Mouse (Mus musculus): ENCODE data around the gene Thap8. TPM values are rescaled to one million over a fixed set of nuclear protein-coding genes. Genes with fewer than 3 reads are reported as not detected.

The Thap8 gene
- total RNA-seq, 2 experiments from 2014 or later = 0.35 to 0.67 TPM

- DNase-seq (ENCODE audit: low spot score in 2 of 2) = no peak
Observed at GRCm38 (mm10) chr7:30315559-30316529, 36.0 kb downstream of the Thap8 start.

GRCm38 (mm10) chr7:30318142-30318541, 38.2 kb downstream of the Thap8 start:
- DNase-seq (ENCODE audit: low spot score in 2 of 2) = no peak

DNA sequence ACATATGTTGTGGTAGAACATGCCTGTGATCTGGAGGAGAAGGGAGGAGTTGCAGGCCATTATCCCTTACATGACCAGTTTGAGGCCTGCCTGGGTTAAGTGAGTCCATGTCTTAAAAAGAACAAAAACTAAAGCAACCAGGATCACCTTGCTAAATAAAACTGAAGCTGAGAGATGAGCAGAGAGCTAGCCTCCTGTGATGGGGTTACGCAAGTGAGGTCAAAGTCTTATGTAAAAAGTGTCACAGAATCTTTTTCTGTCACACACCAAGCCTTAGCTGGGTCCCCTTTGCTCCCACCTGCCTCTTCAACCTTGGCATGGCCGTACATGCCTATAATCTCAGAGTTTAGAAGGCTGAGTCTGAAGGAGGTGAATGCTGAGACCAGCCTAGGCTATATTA, 41.1 kb downstream of the Thap8 start:
- DNase-seq (ENCODE audit: low spot score in 2 of 2) = no peak

DNA sequence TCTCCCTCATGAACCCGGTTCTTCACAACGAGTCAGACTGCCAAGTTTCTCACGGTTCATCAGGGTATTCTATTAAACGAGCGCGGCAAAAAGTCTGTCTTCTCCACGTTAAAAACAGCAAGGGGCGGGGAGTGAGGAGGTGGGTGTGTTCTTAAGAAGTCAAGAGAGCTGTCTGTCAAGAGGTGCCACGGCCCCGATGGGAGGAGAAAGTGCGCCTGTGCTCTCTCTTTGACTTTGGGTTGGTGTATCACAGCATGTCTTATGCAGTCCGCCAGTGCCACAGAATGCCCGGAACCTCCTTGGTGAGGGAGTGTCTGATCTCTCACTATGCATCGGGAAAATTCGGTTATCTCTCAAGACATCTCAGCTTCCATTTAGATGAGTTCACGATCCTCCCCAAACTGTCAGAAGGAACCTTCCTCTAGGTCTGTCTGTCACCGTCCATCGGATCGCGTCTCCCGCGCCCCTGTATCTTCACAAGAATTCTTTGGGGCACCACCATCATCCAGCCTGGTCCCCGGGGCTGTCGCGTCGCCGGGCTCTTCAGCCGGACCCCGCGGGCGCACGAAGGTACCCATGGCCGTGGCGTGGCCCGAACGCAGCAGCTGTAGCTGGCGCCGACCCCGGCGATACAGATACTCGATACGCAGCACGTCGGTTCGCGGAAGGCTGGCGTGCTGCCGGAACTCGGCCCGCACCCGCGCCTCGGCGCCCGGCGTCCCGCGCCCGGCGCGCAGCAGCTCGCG, 41.8 kb downstream of the Thap8 start, which contains the start of gene E130208F15Rik:
TSS of gene E130208F15Rik (plus strand) at position 202 of the 746 bp plus-strand sequence.
- peak in 1 of 2 experiments; percentile 58 for DNase-seq (ENCODE audit: low spot score in 2 of 2)

GRCm38 (mm10) chr7:30322285-30322667, 42.4 kb downstream of the Thap8 start:
- DNase-seq (ENCODE audit: low spot score in 2 of 2) = peak; percentile 92 to 98

DNA sequence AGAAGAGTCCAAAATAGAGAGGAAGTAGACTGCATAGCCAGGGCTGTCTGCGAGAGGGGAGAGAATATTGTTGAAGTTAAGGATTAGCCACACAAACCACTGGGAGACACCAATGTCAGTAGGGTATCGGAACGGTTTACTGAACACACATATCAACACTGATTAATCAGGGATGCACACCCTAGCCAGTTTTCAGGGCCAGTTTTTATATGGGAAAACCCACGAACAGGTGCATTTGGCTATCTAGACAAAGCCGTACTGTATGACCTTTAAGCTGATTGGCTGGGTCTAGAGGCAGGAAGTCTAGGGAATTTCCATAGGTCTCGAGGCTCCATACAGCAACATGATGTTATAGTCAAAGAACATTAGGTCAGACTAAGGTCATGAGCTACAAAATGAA, 43.0 kb downstream of the Thap8 start:
- no peak for DNase-seq (ENCODE audit: low spot score in 2 of 2)

DNA sequence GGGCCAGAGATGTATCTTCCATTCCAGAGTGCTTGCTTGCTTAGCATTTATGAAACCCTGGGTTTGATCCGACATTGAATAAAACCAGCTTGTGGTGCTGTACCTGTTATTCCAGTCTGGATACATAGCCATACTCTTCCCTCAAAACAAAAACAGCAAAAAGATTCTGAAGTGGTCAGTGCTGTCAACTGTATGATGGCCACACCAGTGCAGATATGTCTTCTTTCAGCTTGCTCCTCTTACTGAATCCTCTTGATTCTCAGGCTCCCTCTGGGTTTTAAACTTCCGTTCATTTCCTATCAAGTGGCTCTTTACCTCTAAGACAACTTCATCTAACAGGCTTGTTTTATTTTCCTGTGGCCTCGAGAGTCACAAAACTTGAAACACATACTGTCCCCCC, 43.9 kb downstream of the Thap8 start, which contains the start of gene Sdhaf1:
TSS of gene Sdhaf1 (minus strand) at position 101 of the 400 bp plus-strand sequence.
- no peak for DNase-seq (ENCODE audit: low spot score in 2 of 2)

DNA sequence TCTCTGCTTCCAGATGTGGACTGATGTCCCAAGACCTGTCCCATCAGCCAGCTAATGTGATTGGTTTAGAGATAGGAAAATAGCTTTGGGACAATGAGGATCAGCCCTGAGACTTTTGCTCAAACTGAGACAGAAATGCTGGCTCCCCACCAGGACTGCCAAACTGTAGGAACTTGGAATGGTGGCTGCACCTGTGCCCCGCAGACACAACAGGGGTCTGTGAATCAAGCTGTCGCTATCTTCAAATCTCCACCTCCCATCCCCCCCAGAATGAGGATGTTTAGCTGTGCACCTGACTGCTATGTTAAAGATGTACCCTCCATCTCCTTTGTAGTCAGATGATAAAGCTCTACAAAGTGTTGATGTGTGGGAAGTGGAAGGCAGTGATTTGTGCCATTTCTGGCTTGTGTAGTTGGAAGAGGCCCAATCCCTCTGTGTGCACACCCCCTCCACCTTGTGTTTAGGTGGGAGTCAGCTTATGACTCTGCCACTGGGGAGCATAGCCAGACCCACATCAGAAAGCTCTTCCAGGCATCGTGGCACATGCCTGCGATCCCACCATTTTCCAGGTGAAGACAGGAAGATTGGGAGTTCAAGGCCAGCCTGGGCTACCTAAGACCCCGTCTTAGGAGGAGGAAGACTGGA, 44.5 kb downstream of the Thap8 start:
- no peak for DNase-seq (ENCODE audit: low spot score in 2 of 2)

DNA sequence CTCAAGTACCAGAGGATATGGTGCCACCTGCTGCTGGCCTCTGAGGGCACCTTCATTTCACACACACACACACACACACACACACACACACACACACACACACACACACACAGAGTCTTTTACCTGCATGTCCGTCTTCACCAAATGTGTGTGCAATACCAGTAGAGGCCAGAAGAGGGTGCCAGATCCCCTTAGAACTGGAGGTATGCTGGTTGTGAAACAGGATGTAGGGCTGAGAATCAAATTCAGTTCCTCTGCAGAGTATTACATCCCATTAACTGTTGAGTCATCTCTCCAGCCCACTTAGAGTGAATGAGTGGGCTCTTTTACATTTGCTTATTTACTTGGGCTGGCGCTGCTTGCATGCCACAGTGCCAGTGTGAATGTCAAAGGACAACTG, 45.5 kb downstream of the Thap8 start:
- no peak for DNase-seq (ENCODE audit: low spot score in 2 of 2)

DNA sequence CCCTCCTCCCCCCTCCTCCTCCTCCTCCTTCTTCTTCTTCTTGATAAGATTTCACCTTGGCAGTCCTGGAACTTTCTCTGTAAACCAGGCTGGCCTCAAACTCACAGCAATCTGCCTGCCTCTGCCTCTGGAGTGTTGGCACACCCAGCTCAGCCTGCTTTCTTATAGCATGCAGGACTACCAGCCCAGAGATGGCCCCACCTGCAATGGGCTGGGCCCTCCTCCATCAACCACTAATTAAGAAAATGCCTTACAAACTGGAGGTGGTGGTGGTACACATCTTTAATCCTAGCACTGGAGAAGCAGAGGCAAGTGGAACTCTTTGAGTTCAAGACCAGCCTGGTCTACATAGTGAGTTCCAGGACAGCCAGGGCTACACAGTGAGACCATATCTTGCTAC, 46.5 kb downstream of the Thap8 start:
- DNase-seq (ENCODE audit: low spot score in 2 of 2) = no peak

DNA sequence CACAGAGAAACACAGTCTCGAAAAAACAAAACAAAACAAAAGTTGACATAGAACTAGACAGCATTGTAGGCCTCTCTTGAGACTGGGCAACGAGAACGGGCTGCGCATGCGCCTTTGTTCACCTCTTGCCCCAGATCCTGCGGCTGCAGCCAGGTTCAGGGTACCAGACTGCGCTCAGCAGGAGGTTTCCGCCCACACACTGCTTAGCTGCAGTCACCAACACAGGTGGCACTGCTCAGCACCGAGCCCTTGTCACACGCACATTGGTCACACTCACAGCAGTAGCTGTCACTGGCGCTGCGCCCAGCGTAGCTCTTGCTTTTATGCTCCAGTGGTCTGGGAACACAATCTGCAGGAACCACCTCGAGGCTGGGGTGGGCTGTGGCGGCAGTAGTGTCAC, 47.2 kb downstream of the Thap8 start:
- no peak for DNase-seq (ENCODE audit: low spot score in 2 of 2)

- no peak for DNase-seq (ENCODE audit: low spot score in 2 of 2)
Observed at GRCm38 (mm10) chr7:30328379-30328778, 48.5 kb downstream of the Thap8 start.

DNA sequence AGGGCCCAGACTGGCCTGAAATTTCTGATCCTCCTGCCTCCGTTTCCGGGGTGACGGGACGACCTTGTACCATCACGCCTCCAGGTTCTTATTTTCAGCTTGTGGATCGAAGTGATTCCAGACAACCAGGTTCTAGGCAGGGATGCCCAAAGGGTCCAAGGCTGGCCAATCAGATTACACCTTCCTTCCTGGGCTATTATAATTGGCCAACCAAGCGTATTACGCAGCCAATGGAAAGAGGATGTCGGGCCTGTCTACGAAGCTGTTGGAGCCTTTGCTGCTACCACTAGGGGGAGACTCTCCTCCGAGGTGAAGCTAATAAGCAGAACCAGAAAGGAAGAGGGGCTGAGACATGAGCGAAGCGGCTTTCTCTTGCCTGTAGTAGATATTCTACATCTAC, 52.0 kb downstream of the Thap8 start:
- DNase-seq (ENCODE audit: low spot score in 2 of 2) = peak; percentile 85 to 96

DNA sequence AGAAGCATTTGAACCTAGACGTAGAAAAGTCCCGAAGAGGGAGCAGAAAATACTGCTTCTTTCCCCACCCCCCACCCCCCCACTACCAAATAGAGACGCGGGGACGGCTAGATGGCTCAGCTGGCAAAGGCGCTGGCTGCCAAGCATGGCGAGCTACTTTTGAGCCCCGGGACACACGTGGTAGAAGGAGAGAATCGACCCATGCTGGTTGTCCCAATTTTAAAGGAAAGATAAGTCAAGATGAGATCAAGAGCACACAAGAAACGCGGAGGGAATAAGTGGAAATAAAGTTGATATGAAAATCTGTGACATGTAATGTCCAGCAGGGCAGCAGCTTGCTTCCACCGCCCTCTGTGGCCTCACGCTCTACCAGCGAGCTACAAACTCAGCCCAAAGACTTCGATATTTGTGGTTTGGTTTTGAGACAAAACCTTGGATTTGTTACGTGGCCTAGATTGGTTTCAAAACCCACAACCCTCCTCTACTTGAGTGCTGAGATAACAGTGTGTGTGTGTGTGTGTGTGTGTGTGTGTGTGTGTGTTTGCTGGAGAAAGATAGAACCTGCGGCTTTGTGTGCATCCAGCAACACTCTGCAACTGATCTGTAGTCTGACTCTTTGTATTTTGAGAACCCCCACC, 52.8 kb downstream of the Thap8 start:
- DNase-seq (ENCODE audit: low spot score in 2 of 2) = no peak

DNA sequence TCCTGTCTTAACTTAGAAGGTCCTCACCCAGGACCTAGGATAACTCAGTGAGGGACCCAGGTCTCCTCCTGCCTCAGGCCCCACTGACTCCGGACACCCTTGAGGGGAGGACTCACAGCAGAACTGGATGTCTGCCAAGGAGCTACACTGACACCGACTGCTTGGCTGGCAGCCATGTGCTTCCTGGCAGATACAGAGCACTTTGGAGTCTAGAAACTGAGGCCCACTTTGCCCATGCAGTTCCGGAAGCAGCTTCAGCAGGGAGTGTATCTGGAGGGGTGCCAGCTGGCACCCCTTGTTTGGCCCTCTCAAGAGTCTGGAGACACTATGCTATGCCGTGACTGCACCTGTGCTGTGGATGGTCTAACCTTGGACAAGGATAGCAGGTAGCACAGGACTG, 53.5 kb downstream of the Thap8 start:
- peak; percentile 50 to 81 for DNase-seq (ENCODE audit: low spot score in 2 of 2)

DNA sequence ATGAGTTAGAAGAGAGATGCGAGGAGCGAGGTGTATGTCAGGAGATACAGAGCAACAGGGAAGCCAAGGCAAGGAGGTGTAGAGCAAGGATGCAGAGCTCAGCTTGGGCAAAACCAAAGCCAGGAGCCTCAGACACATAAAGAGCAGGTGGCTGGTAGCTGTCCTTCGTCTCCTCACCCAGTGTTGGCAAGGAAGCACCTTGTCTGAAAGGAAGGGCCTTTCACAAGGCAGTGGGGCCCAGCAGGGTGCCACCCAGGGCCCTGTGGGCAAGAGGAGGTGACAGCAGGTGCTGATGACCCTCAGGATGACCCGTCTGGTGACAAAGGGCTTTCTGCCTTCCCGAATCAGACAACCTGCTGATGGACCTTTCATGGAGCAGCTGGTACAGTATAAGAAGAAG, 54.7 kb downstream of the Thap8 start:
- DNase-seq (ENCODE audit: low spot score in 2 of 2) = no peak

- DNase-seq (ENCODE audit: low spot score in 2 of 2) = peak; percentile 61 to 82
Observed at GRCm38 (mm10) chr7:30335688-30336087, 55.8 kb downstream of the Thap8 start.

- DNase-seq (ENCODE audit: low spot score in 2 of 2) = peak; percentile 84 to 92
Observed at GRCm38 (mm10) chr7:30336384-30336783, 56.5 kb downstream of the Thap8 start.

DNA sequence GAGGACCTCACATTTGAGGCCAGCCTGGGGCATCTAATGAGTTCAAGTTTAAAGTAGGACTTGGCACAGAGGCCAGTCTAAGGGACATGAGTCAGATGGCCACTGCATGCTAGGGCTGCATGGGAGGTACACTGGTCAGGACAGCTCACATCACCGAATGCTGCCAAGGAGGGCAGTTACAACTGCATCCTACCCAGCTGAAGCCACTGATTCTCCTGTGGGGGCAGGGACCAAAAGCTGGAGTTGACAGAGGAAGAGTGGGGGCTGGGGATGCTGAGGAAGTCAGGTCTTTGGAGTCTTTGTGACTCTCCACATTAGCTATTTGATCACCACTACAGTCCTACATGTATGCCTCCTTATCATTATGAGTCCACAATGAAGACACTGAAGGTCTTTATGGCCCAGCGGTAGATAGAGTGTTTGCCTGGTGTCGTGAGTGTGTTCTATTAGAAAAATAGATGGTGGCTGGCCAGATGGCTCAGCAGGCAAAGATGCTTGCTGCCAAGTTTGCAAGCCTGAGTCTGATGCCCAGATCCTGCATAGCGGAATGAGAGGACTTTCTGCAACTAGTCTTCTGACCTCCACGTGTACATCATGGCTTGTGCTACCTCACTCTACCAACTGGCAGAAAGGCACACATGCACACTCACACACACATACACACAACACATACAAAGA, 59.7 kb downstream of the Thap8 start:
- DNase-seq (ENCODE audit: low spot score in 2 of 2) = no peak

All from layer of hippocampus, postnatal 14 days (tissue).